Mouse (Mus musculus): ENCODE results near the gene Adcy2.

- TF ChIP-seq CTCF (IDR thresholded peaks at IDR 0.05; ENCODE audit: extremely low read depth, insufficient read depth, low read length) (no peak), POLR2A (IDR thresholded peaks at IDR 0.05; ENCODE audit: extremely low read depth, insufficient read depth, low read length) (no peak)
Measured at GRCm38 (mm10) chr13:68707296-68707747, 292.0 kb downstream of the Adcy2 start.

Data from cortical plate, adult 2 months (tissue).